Mouse (Mus musculus) forebrain, embryonic 16.5 days (tissue): ENCODE data around the gene Tmem163. TPM values are rescaled to one million over a fixed set of nuclear protein-coding genes. Genes with fewer than 3 reads are reported as not detected.

Experiments used
- ATAC-seq: fragments of 200-750 bp; cut with Nextera tagmentation; 2 replicates; pipeline ENCODE4 v1.8.0; 2017; ENCODE audit warnings: mild to moderate bottlenecking, moderate library complexity
- H3K27ac ChIP-seq: fragments of 300-500 bp; sonication (generic); 2 replicates; pipeline ENCODE4 v1.5.1; 2014; ENCODE audit warnings: low read length, control low read depth
- H3K27me3 ChIP-seq: fragments of 300-500 bp; sonication (generic); replicated peaks from 2 replicates; pipeline ENCODE4 v1.6.1; 2014; ENCODE audit warnings: low read length; ENCODE audit not compliant: control insufficient read depth, insufficient read depth
- H3K36me3 ChIP-seq: fragments of 300-500 bp; sonication (generic); 2 replicates; pipeline ENCODE4 v1.6.1; 2014; ENCODE audit not compliant: control insufficient read depth, insufficient read depth
- H3K4me1 ChIP-seq: fragments of 300-500 bp; sonication (generic); replicated peaks from 2 replicates; pipeline ENCODE4 v1.6.1; 2014; ENCODE audit warnings: low read length; ENCODE audit not compliant: control insufficient read depth, insufficient read depth
- H3K4me2 ChIP-seq: fragments of 300-500 bp; sonication (generic); 2 replicates; pipeline ENCODE4 v1.6.1; 2014; ENCODE audit warnings: mild to moderate bottlenecking, low read length, control low read depth
- H3K4me3 ChIP-seq: fragments of 300-500 bp; sonication (generic); replicated peaks from 2 replicates; pipeline ENCODE4 v1.5.1; 2014; ENCODE audit warnings: mild to moderate bottlenecking, low read length, control low read depth
- H3K9ac ChIP-seq: fragments of 300-500 bp; sonication (generic); replicated peaks from 2 replicates; pipeline ENCODE4 v1.6.1; 2014; ENCODE audit warnings: low read depth, low read length, control low read depth
- H3K9me3 ChIP-seq: fragments of 300-500 bp; sonication (generic); 2 replicates; pipeline ENCODE4 v1.6.1; 2016; ENCODE audit warnings: low read length; ENCODE audit not compliant: control insufficient read depth
- WGBS: fragments of 180-500 bp; shearing (Covaris S2); extraction: QIAGEN DNeasy Blood & Tissue Kit; methylation state at CpG from one replicate; pipeline ENCODE4 v1.1.7; 2014; 5-methylcytosine and 5-hydroxymethylcytosine counted together
- polyA plus RNA-seq: library from polyadenylated mRNA; unstranded; fragments of >200 nt; fragmentation: Nextera tagmentation; extraction: Ambion mirVana; gene quantifications from 2 replicates; pipeline ENCODE4 v1.2.1, GENCODE M21; 2015

Gene Tmem163
- polyA plus RNA-seq, 1 experiment from 2014 or later: 23.1 TPM

DNA sequence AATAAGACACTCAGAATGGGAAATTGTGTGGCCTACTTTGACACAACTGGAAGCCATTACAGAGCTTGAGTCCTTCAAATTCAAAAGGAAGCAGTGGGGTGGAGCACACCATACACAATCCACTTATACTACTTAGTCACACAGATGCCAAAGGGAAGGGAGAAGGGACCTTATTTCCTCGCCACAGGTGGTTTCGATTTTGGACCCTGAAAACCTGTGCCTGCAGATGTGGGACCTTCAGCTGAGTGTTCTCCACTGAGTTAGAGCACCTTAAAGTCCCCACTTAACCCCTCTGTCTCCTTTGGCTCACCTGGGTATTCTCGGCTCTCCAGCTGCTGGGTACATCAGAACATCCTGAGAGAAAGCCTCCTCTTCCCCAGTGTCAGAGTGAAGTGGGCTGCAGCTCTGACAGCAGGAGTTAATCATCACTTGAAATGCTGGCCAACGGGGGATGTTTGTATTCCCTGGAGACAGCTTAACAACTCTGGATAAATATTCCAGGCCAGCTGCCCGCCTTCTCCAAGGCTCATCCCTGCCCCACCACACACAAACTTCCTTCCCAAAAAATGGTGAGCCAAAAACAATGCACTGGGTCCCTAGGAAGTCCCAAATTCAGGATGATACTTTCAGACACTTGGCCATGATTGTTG is 234.4 kb downstream of the Tmem163 start:
- Histone ChIP-seq H3K4me2 (no peak overlapping the region), H3K36me3 (peaks cover 11% of the 10 kb centered on the region), H3K27me3 (no peaks in the 10 kb centered on the region), H3K4me3 (no peak overlapping the region), H3K27ac (no peak overlapping the region), H3K9ac (no peak overlapping the region), H3K9me3 (0 out of 2 replicates have a peak, but pooled peaks cover 2% of the 10 kb centered on the region), H3K4me1 (peaks cover 7% of the 10 kb centered on the region)
- no peak for ATAC-seq
- 66% methylated on average over 5 of the region's 5 CpGs for WGBS

DNA sequence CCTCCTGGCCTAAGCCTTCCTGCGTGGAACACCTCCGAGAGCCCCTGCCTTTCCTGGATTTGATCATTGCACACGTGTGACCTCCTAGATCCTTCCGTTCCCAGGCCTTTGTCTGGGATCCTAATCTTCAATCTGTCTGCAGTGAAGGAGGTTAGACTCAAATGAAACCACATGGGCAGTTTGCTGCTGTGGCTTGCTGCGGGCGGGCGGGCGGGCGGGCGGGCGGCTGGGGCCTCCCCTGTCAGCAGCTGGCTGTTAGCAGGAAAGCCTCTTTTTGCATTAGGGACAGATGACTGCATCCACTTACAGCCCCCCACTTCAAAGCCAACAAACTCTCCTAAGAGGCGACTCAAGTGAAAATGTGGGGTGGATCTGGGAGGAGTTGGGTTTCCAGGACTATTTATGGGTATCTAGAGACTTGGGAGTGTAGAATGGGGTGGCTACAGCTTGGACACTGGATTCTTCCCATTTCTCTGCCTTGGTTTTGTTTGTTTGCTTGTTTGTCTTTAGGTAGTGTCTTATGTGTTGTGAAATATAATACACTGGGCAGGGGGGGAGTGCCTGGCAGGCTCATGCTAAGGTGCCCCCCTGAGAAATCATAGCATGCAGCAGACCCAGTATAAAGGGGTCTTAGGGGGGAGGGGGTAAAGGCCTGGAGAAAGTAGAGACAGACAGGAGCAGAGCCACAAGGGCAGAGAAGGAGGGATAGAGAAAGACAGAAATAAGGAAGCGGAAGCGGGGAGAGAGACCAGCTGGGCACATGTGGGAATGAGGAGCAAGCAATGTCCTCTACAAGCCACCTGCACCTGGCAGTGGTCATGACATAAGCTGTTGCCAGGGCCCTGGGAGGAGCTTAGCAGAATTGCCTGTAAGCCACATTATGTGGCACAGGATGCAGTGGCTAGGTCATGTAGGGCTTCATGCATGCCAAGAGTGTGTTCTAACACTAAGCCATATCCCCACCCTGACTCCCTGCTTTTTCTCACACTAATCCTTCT is 236.2 kb downstream of the Tmem163 start:
- 21% methylated on average over 14 of the region's 14 CpGs for WGBS
- Histone ChIP-seq H3K27ac (no peak overlapping the region), H3K4me2 (no peak overlapping the region), H3K9ac (no peak overlapping the region), H3K4me1 (peaks cover 7% of the 10 kb centered on the region), H3K4me3 (no peak overlapping the region), H3K36me3 (peaks cover 5% of the 10 kb centered on the region; the same call in 1 of the 2 replicates), H3K9me3 (no peaks in the 10 kb centered on the region), H3K27me3 (no peaks in the 10 kb centered on the region)
- peak; percentile 28; the same call in 1 of the 2 replicates for ATAC-seq

DNA sequence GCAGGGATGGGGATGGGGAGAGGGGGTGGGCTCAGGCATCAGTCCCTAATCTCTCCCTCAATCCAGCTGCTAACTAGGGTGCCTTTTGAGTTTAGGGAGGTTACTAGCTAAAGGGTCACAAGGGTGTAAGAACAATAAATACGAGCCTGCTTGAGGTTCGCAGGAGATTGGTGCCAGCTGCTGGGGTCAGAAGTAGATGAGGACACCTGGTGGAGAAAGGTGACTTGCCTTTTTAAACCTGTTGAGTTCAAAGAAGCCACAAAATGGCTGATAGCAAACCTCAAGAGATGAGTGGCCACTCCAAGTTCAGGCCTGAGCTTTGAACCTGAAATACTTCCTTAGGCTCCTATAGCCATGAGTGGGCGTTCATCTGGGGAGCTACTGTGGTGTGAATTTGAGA is 237.6 kb downstream of the Tmem163 start:
- no peaks in the 10 kb centered on the region for H3K9me3 ChIP-seq
- peaks cover 7% of the 10 kb centered on the region for H3K4me1 ChIP-seq
- H3K4me2 ChIP-seq: no peak overlapping the region
- no peak for ATAC-seq
- no peak overlapping the region for H3K9ac ChIP-seq
- no peak overlapping the region for H3K4me3 ChIP-seq
- H3K27me3 ChIP-seq: no peaks in the 10 kb centered on the region
- H3K27ac ChIP-seq: no peak overlapping the region
- H3K36me3 ChIP-seq: peaks cover 2% of the 10 kb centered on the region; the same call in 1 of the 2 replicates
- 65% methylated on average over 3 of the region's 3 CpGs for WGBS

DNA sequence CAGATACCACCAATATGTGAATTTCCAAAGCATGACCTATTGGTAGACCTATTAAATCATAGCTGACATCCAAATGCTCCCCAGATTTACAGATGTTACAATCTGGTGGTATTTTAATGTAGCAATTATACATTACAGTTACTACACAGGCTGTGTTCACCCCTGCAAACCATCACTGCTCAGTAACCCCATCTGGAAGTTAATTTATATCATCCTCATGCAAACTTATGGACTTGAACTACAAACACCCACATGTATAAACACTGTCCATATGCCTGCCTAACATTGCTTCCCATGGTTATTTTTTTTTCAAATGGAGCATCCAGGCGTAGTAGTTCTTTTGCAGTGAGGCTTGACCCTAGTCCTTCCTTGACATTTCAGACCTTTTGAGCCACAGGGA is 238.3 kb downstream of the Tmem163 start:
- Histone ChIP-seq H3K9me3 (no peaks in the 10 kb centered on the region), H3K27ac (no peak overlapping the region), H3K4me2 (no peak overlapping the region), H3K4me3 (no peak overlapping the region), H3K4me1 (peaks cover 7% of the 10 kb centered on the region), H3K27me3 (no peaks in the 10 kb centered on the region), H3K9ac (no peak overlapping the region), H3K36me3 (peaks cover under 1% of the 10 kb centered on the region; the same call in 1 of the 2 replicates)
- WGBS: 86% methylated on average over 1 of the region's 1 CpGs
- no peak for ATAC-seq

DNA sequence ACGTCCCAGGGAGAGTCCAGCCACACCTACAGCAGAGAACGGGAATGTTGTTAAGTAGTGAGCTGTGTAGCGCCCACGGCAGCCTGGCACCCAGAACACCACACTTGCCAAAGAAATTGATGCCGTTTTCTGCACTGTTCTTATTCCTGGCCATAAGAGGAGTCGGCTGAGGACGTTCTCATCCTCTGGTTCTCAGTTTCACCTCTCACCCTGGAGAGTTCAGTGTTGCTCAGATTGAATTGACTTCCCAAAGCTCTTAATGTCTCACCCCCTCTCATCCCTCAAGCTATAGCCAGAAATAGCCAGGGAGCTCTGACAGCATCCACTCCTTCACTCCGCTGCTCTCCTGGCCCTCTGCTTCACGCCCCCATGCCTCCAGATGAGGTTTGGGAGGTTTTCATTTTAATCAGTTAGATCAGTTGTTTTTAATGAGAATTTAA is 239.9 kb downstream of the Tmem163 start:
- Histone ChIP-seq H3K27me3 (no peaks in the 10 kb centered on the region), H3K4me2 (no peak overlapping the region), H3K27ac (no peak overlapping the region), H3K4me1 (peaks cover 7% of the 10 kb centered on the region), H3K9me3 (no peaks in the 10 kb centered on the region), H3K36me3 (no peaks in the 10 kb centered on the region), H3K9ac (no peak overlapping the region), H3K4me3 (no peak overlapping the region)
- no peak for ATAC-seq
- 73% methylated on average over 9 of the region's 9 CpGs for WGBS

DNA sequence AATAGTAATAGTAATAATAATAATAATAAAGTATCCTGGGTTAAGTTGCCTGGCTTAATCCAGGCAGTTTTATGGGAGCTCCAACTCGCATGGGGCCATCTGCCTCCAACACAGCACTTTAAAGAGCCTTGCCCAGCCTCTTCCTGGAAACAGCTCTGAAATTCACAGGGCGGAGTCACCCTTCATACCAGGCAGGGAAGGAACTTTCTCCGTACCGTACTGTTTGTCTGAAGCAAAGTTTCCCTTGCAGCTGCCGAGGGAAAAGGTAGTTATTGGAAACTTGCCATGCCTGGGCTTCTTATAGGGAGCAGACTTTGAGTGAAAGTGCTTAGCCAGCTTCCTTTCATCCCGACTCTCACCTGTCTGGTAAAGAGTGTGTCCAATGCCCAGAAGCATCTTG is 242.3 kb downstream of the Tmem163 start:
- no peaks in the 10 kb centered on the region for H3K9me3 ChIP-seq
- no peak for ATAC-seq
- 69% methylated on average over 6 of the region's 6 CpGs for WGBS
- no peak overlapping the region for H3K27ac ChIP-seq
- H3K4me3 ChIP-seq: no peak overlapping the region
- no peaks in the 10 kb centered on the region for H3K36me3 ChIP-seq
- peaks cover 11% of the 10 kb centered on the region for H3K4me1 ChIP-seq
- H3K9ac ChIP-seq: no peak overlapping the region
- no peaks in the 10 kb centered on the region for H3K27me3 ChIP-seq
- H3K4me2 ChIP-seq: no peak overlapping the region

Other genes starting within 250 kb of the Tmem163 start
- 0.11 TPM in 1 of 2 replicates, not detected in the other for gene Acmsd, start 49.9 kb upstream of the Tmem163 start, polyA plus RNA-seq
- 99.9 and 127 TPM in 2 replicates for gene Ccnt2, start 94.6 kb upstream of the Tmem163 start, polyA plus RNA-seq
- 0.20 and 0.42 TPM in 2 replicates for gene Map3k19, start 175.5 kb upstream of the Tmem163 start, polyA plus RNA-seq
- 18.6 and 21.2 TPM in 2 replicates for gene Rab3gap1, start 189.2 kb upstream of the Tmem163 start, polyA plus RNA-seq